Mouse (Mus musculus): Measurements from ENCODE around the gene 4930447C04Rik.

4930447C04Rik gene

DNA sequence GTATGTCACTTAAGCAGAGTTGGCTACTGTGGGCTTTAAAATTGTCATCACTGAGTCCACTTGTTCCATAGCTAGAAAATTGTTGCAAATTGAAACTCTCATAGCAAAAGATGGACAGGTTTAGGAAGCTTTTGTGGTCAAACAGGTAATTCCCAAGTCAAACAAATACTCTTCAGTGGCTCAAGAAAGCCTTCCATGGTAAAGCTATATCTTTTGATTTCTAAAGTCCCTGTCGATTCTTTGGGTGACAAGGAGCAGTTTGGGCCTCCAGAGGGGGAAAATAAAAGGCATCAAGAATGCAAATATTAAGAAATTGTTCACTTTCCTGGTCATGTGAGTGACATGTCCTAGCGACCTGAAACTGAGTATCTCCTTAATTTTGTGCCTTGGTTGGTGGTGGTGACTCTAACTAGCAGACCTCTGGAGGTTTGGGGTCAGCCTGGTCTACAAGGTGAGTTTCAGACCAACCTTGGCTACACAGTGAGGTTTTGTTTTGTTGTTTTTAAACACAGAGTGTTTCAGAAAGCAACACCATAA lies 3.1 kb upstream of the 4930447C04Rik start:
- DNase-seq (ENCODE audit: low spot score in 2 of 2) = no peak

- DNase-seq (ENCODE audit: low spot score in 2 of 2) = no peak
Measured at GRCm38 (mm10) chr12:72942171-72942570, 1.6 kb upstream of the 4930447C04Rik start.

DNA sequence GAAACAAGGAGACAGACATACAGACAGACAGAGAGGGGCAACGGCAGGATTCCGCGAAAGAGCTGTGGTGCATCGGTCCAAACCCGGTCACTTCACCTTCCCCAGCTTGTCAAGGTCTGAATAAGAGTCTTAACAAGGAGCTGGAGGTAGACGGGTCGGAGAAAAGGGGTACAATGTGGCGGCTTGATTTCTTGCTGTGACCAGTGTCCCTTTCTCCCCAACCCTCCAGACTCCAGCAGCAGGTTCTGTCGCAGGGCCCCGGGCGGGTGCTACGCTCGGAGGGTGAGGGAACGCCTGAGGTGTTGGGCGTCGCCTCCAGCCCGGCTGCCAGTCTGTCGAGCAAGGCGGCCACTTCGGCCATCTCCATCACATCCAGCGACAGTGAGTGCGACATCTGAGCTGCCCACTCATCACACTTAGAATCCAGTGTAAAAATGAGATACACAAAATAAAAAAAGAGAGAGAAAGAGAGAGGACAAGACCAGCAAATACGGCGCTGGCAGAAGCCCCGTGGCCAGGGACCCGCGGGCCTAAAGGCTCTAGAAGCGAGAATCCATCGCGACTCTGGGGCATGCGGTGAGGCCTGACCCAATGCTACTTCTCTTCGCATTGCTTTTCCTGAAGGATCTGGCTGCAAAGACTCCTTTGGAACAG lies 951 bp upstream of the 4930447C04Rik start:
- DNase-seq (ENCODE audit: low spot score in 2 of 2) = no peak

- no peak for DNase-seq (ENCODE audit: low spot score in 2 of 2)
Measured at GRCm38 (mm10) chr12:72940822-72941397, 336 bp upstream of the 4930447C04Rik start.

- no peak for DNase-seq (ENCODE audit: low spot score in 2 of 2)
Measured at GRCm38 (mm10) chr12:72939616-72940015, 958 bp downstream of the 4930447C04Rik start, which contains the start of gene Six6. Gene Six6, plus strand, starts transcription at chr12:72939892.

DNA sequence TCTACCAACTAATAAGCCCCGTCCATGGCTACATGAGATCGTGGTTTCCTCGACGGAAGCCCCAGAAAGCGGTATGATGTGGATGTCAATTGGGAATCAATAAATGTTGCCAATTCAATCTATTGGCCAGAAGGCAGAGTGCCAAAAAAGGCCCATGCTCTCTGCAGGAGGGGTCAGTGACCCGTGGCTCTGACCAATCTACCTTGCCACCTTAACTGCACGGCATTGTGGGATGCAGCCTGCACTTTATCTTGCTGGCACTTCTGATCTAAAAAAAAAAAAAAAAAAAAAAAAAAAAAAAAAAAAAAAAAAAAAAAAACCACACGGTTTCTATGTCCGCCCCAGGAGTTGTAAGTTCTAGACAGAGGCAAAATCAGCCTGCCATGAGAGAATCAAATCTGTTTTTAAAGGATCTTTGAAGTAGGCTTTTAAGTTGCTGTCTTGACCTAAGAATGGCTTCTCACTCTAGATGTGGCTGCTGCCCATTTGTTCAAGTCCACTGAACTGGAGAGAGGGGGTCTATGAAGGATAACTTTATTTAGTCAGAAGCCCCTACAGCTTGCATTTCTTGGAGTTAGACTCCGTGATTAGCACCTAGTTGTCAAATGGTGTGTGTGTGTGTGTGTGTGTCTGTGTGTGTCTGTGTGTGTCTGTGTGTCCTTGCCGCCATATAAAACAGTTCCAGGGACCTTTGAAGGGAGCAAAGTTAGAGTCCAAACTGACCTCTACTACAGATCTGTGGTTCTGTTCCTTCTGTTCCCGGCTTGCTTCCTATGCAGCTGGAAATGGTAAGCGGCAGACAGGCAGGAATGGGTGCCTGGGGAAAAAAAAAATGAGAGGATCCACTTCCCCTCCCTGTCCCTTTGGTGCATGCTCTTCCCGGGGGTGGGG lies 1.7 kb downstream of the 4930447C04Rik start:
- no peak for DNase-seq (ENCODE audit: low spot score in 2 of 2)

GRCm38 (mm10) chr12:72938176-72938575 lies 2.4 kb downstream of the 4930447C04Rik start:
- no peak for DNase-seq (ENCODE audit: low spot score in 2 of 2)

DNA sequence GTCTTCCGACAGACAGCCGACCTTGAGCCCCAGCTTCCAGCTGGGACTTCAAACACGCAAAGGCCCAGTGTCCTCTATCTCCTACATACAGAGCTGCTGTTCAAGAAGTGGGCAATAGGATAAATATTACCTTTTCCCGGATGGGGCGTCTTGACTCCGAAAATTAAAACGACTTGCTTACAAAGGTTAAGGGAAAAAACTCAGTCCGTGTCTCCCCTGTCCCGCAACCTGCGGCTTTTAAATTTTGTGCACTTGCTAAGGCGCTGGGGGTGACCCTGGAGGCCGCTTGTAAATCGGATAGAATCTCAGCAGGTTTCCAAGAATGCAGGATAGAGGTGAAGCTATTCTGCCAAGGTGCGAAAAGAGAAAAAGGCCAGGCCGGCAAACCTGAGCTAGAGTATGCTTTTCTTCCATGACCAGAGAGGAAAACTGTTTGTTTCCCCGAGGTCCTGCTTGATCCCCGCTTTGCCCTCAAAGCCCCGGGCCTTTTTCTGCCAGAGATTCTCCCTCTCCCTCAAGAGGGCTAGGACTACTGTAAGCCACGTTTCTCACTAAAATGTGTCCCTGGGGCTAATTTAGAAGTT lies 2.9 kb downstream of the 4930447C04Rik start:
- DNase-seq (ENCODE audit: low spot score in 2 of 2) = no peak

DNA sequence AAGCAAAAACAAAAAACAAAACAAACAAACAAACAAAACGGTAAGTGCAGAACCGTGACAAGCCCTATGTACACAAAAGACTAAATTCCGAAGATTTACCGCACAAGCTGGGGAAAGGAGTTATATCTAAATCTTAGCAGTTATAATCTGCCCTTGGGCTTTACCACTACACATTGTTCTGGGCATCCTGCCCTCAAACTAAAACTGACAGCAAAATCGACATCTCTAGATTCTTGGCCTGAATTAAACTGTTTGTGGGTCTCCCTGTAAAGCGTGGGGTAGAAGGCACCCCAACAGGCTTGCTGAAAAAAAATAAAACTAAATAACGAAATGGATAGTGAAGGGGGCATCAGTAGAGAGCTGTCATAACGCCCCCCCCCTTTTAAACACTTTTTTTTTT lies 3.8 kb downstream of the 4930447C04Rik start:
- DNase-seq (ENCODE audit: low spot score in 2 of 2) = no peak

GRCm38 (mm10) chr12:72917159-72917993 lies 23.2 kb downstream of the 4930447C04Rik start:
- no peak for DNase-seq (ENCODE audit: low spot score in 2 of 2)

DNA sequence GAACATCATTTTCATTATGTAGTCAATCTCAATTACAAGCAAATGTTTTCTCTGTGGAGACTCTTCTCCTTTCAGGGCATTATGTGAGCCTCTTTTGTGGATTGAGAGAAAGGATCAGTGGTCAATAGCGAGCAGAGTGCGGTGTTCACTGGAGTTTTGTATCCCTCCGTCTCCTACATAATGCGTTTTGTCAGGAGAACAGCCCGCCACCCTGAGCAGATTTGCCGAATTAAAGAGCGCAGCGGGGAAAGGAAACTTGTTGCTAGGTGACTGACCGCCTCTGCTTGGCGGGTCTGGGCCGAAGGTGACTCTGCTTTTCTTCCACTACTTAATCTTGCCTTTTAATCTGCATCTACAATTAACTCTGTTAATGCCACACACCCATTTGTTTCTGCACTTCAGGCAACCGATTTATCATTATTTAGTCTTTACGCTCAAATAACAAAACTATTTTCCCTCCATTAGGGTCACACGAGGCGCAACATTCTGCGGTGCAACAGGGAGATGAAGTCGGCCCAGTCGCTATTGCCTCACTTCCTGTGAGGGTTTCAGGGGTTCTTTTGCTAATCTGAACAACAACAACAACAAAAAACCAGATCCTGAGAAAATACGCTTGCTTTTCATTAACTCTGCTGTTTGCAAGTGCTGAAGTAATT lies 86.1 kb downstream of the 4930447C04Rik start:
- no peak for DNase-seq (ENCODE audit: low spot score in 2 of 2)

GRCm38 (mm10) chr12:72853406-72854076 lies 87.0 kb downstream of the 4930447C04Rik start:
- DNase-seq (ENCODE audit: low spot score in 2 of 2) = no peak

- DNase-seq (ENCODE audit: low spot score in 2 of 2) = no peak
Measured at GRCm38 (mm10) chr12:72852264-72852663, 88.3 kb downstream of the 4930447C04Rik start.

DNA sequence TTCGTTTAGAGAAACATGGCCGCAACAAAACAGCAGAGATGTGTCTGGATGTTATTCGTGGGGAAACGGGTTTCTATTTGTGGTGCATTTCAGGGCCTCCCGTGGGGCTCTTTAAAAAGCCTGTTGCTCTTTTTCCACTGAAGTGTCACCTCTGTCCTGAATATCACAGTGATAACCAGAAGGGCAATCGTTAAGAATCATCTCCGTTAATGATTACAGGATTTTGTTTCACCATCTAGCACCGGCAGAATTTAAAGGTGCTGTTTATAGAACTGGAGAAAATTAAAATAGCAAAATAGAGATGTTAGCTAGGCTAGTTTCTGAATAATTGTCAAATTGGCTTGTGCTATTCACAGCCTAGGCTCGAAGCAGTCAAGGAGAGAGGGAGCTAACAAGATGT lies 90.4 kb downstream of the 4930447C04Rik start:
- DNase-seq (ENCODE audit: low spot score in 2 of 2) = no peak

DNA sequence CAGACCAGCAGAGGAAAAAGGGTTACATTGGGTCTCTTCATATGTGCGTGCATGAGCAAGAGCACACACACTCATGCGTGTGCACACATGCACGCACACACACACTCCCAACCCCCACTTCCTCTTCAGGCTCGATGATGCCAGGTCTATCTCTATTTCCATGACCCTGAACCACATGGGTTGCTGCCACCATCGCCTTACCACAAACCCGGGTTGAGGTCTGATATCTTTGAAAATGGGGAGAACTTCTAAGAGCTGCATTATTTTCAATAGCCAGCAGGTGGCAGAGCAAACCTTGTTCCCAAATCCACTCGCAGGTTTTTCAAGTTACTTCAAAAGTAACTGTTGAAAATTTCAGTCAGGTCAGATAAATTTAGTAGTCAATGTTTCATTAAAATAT lies 92.8 kb downstream of the 4930447C04Rik start:
- no peak for DNase-seq (ENCODE audit: low spot score in 2 of 2)

- no peak for DNase-seq (ENCODE audit: low spot score in 2 of 2)
Measured at GRCm38 (mm10) chr12:72845946-72846345, 94.6 kb downstream of the 4930447C04Rik start.

GRCm38 (mm10) chr12:72843973-72844620 lies 96.5 kb downstream of the 4930447C04Rik start:
- DNase-seq (ENCODE audit: low spot score in 2 of 2) = peak; percentile 84

DNA sequence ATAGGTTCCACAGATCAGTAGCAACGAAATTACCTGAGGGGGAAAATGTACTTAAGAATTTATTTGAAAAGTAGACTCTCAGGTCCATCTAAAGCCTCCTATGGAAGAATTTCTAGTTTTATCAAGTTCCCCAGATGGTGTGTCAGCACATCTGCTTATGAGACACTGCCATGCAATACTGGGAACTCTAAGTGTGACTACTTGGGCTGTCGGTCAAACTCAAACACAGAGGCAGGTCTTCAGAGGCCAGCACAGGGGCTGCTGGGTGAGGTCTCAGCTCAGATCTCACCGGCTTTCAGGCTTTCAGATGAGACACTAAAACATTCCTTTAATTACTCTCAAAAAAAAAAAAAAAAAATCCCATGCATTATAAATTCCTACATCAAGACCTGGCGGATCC lies 97.0 kb downstream of the 4930447C04Rik start:
- no peak for DNase-seq (ENCODE audit: low spot score in 2 of 2)

- no peak for DNase-seq (ENCODE audit: low spot score in 2 of 2)
Measured at GRCm38 (mm10) chr12:72843135-72843534, 97.4 kb downstream of the 4930447C04Rik start.
